9 mouse cellular contexts compared by ENCODE assay signal in genomic region chr5:114948891-114949290, GRCm38 (mm10). TPM values are rescaled to one million over a fixed set of nuclear protein-coding genes. Genes with fewer than 3 reads are reported as not detected.
DNase-seq lines count a peak whose midpoint lies in the region; ATAC-seq and TF ChIP-seq lines count a peak whose summit lies in the region.
"Had no signal": no experiment of that assay in that cellular context is flagged by ENCODE, and none has a peak within 500 bp of the region (broad histone marks: within the 10 kb centered on the region; RNA-seq: fewer than 3 reads in every experiment).

No protein-coding gene starts in this region.

- H3K4me2 ChIP-seq in heart, embryonic 16.5 days (ENCODE audit: low read depth, low read length): no peak overlapping the region
- no peak overlapping the region for H3K4me2 ChIP-seq in lung, postnatal 0 days (replicated peaks; ENCODE audit: low read depth, low read length)
- H3K4me2 ChIP-seq: limb, embryonic 15.5 days had no signal

- DNase-seq in kidney, adult 18-20 months: peak; percentile 60
- DNase-seq in kidney, adult 11 months: no peak
- peak; percentile 72 to 80 for DNase-seq in adrenal gland, postnatal 36 days
- DNase-seq in lung, postnatal 0 days (ENCODE audit: low spot score): peak; percentile 60
- DNase-seq in urinary bladder, postnatal 10 days (ENCODE audit: low spot score): no peak
- no peak for DNase-seq in forebrain, embryonic 10.5 days (ENCODE audit: extremely low spot score, low spot score)
- DNase-seq in embryo, embryonic 10.5 days (ENCODE audit: low spot score): no peak

- H3K4me1 ChIP-seq in heart, embryonic 16.5 days (ENCODE audit: control insufficient read depth, insufficient read depth, low read length): peaks cover 9% of the 10 kb centered on the region
- no peaks in the 10 kb centered on the region for H3K4me1 ChIP-seq in lung, postnatal 0 days (ENCODE audit: insufficient read depth, low read depth, low read length)
- H3K4me1 ChIP-seq in forebrain, embryonic 10.5 days: peaks cover 7% of the 10 kb centered on the region

- peak; percentile 53; the same call in 1 of the 2 replicates for ATAC-seq in heart, embryonic 16.5 days (replicated peaks; ENCODE audit: extremely low read depth, insufficient read depth, low FRiP score)
- peak; percentile 63 for ATAC-seq in lung, postnatal 0 days

- H3K9me3 ChIP-seq in heart, embryonic 16.5 days (replicated peaks; ENCODE audit: control insufficient read depth, low read length): no peaks in the 10 kb centered on the region
- H3K9me3 ChIP-seq in lung, postnatal 0 days (ENCODE audit: low read length): no peaks in the 10 kb centered on the region
- H3K9me3 ChIP-seq in forebrain, embryonic 10.5 days: no peaks in the 10 kb centered on the region
- H3K9me3 ChIP-seq: limb, embryonic 15.5 days had no signal

- no peak overlapping the region for H3K4me3 ChIP-seq in heart, embryonic 16.5 days (ENCODE audit: low read length)
- H3K4me3 ChIP-seq in lung, postnatal 0 days (ENCODE audit: low read depth, low read length): no peak overlapping the region
- no peak overlapping the region for H3K4me3 ChIP-seq in forebrain, embryonic 10.5 days
- H3K4me3 ChIP-seq: limb, embryonic 15.5 days had no signal

- no peak for TF ChIP-seq CTCF in lung, postnatal 0 days (IDR thresholded peaks at IDR 0.05)

- TF ChIP-seq EP300 in lung, postnatal 0 days (IDR thresholded peaks at IDR 0.05): no peak

- H3K27ac ChIP-seq in heart, embryonic 16.5 days (ENCODE audit: low read length): 0 out of 2 replicates have a peak overlapping the region, but pooled peaks have one; percentile 3
- H3K27ac ChIP-seq in lung, postnatal 0 days (ENCODE audit: low read length): no peak overlapping the region
- H3K27ac ChIP-seq in forebrain, embryonic 10.5 days: no peak overlapping the region
- H3K27ac ChIP-seq: limb, embryonic 15.5 days had no signal

- peaks cover 24% of the 10 kb centered on the region for H3K36me3 ChIP-seq in heart, embryonic 16.5 days (ENCODE audit: control insufficient read depth, insufficient read depth)
- peaks cover 15% of the 10 kb centered on the region; the same call in 1 of the 2 replicates for H3K36me3 ChIP-seq in lung, postnatal 0 days (ENCODE audit: insufficient read depth, low read length)
- peaks cover 59% of the 10 kb centered on the region for H3K36me3 ChIP-seq in forebrain, embryonic 10.5 days (replicated peaks)

- no peaks in the 10 kb centered on the region; the same call in 1 of the 2 replicates for H3K27me3 ChIP-seq in heart, embryonic 16.5 days (ENCODE audit: control insufficient read depth, insufficient read depth, low read length)
- no peaks in the 10 kb centered on the region for H3K27me3 ChIP-seq in lung, postnatal 0 days (replicated peaks; ENCODE audit: insufficient read depth, low read length)
- no peaks in the 10 kb centered on the region for H3K27me3 ChIP-seq in forebrain, embryonic 10.5 days (ENCODE audit: poor library complexity, severe bottlenecking)
- H3K27me3 ChIP-seq: limb, embryonic 15.5 days had no signal

- 40% methylated on average over 6 of the region's 6 CpGs for WGBS in heart, embryonic 16.5 days
- 14% methylated on average over 6 of the region's 6 CpGs for WGBS in lung, postnatal 0 days
- WGBS in forebrain, embryonic 10.5 days: 88% methylated on average over 6 of the region's 6 CpGs

- H3K9ac ChIP-seq in heart, embryonic 16.5 days (ENCODE audit: low read length): no peak overlapping the region
- no peak overlapping the region for H3K9ac ChIP-seq in lung, postnatal 0 days (replicated peaks; ENCODE audit: low read depth)
- H3K9ac ChIP-seq: limb, embryonic 15.5 days had no signal

RNA-seq across cellular contexts. Expression of gene 2210016L21Rik, which starts 6.9 kb away (rescaled TPM):
- 10 to 100 TPM; 41.4 to 45.7 TPM for total RNA-seq in adrenal gland, postnatal 36 days (2021)
- polyA plus RNA-seq in heart, embryonic 16.5 days (2015; fragmentation: Nextera tagmentation; extraction: Ambion mirVana): 32.6 and 37.1 TPM in 2 replicates
- polyA plus RNA-seq in lung, postnatal 0 days (2015; fragmentation: Nextera tagmentation; extraction: Ambion mirVana): 41.0 and 41.4 TPM in 2 replicates
- 41.5 and 43.3 TPM in 2 replicates for polyA plus RNA-seq in forebrain, embryonic 10.5 days (2016; fragmentation: Nextera tagmentation; extraction: Ambion mirVana)

RNA-seq across cellular contexts. Expression of gene Hnf1a, which starts 22.0 kb away (rescaled TPM):
- total RNA-seq in adrenal gland, postnatal 36 days (2021): under 1 TPM in 1 of 2 experiments, not detected in 1; 0.10 TPM
- 0.22 and 0.46 TPM in 2 replicates for polyA plus RNA-seq in heart, embryonic 16.5 days (2015; fragmentation: Nextera tagmentation; extraction: Ambion mirVana)
- not detected in 2 replicates for polyA plus RNA-seq in lung, postnatal 0 days (2015; fragmentation: Nextera tagmentation; extraction: Ambion mirVana)
- not detected in 2 replicates for polyA plus RNA-seq in forebrain, embryonic 10.5 days (2016; fragmentation: Nextera tagmentation; extraction: Ambion mirVana)
- polyA plus RNA-seq: limb, embryonic 15.5 days had no signal

RNA-seq across cellular contexts. Expression of gene Oasl1, which starts 25.9 kb away (rescaled TPM):
- 1 to 10 TPM; 1.8 to 2.4 TPM for total RNA-seq in adrenal gland, postnatal 36 days (2021)
- polyA plus RNA-seq in heart, embryonic 16.5 days (2015; fragmentation: Nextera tagmentation; extraction: Ambion mirVana): 0.89 and 1.4 TPM in 2 replicates
- polyA plus RNA-seq in lung, postnatal 0 days (2015; fragmentation: Nextera tagmentation; extraction: Ambion mirVana): 0.92 and 1.8 TPM in 2 replicates
- not detected in 2 replicates for polyA plus RNA-seq in forebrain, embryonic 10.5 days (2016; fragmentation: Nextera tagmentation; extraction: Ambion mirVana)

RNA-seq across cellular contexts. Expression of gene Oasl2, which starts 52.2 kb away (rescaled TPM):
- total RNA-seq in adrenal gland, postnatal 36 days (2021): 10 to 100 TPM; 14.9 to 17.2 TPM
- polyA plus RNA-seq in heart, embryonic 16.5 days (2015; fragmentation: Nextera tagmentation; extraction: Ambion mirVana): 15.4 and 26.9 TPM in 2 replicates
- polyA plus RNA-seq in lung, postnatal 0 days (2015; fragmentation: Nextera tagmentation; extraction: Ambion mirVana): 15.7 and 17.3 TPM in 2 replicates
- 0.34 and 0.45 TPM in 2 replicates for polyA plus RNA-seq in forebrain, embryonic 10.5 days (2016; fragmentation: Nextera tagmentation; extraction: Ambion mirVana)

Comparison
In these comparisons a context has a peak if more than half of its experiments do, and no peak if none do; other contexts are left out.
1. DNase-seq: peak in kidney, adult 18-20 months (single experiment), adrenal gland, postnatal 36 days (2 of 2) and lung, postnatal 0 days (single experiment); none in kidney, adult 11 months (single experiment), urinary bladder, postnatal 10 days (single experiment), forebrain, embryonic 10.5 days (single experiment) and embryo, embryonic 10.5 days (single experiment).